Comparison of ENCODE assay signal across 24 mouse cellular contexts in the genomic region with DNA sequence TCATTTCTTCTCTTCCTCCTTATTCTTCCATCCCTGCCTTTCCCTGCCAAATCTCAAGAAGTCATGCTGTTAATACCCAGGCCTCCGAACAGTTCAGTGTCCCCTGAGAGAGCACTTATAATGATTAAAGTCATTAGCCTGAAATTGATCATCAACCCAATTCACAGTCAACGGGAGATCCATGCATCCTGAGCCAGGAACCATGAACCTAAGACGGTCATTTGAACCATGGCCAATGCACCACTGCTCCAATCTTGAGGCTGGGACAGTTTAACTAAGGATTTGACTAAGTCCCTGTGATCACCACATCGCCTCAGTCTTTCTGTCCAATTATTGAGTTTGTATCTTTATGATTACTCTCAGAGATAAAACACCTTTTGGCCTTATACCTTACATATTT.
"Had no signal": no experiment of that assay in that cellular context is flagged by ENCODE, and none has a peak within 500 bp of the region (broad histone marks: within the 10 kb centered on the region; RNA-seq: fewer than 3 reads in every experiment).

No protein-coding gene starts in this region.

- H3K27ac ChIP-seq: gastrocnemius, adult 2 months; heart, embryonic 10.5 days; hindbrain, embryonic 10.5 days; hindbrain, embryonic 12.5 days; hindbrain, embryonic 14.5 days; intestine, embryonic 15.5 days; kidney, postnatal 0 days; layer of hippocampus, adult 2 months; left cerebral cortex, adult 2 months; limb, embryonic 10.5 days; limb, embryonic 12.5 days; liver, embryonic 13.5 days had no signal

- H3K4me1 ChIP-seq: heart, embryonic 12.5 days; hindbrain, embryonic 10.5 days; hindbrain, embryonic 12.5 days; intestine, embryonic 15.5 days; limb, embryonic 10.5 days; limb, embryonic 12.5 days; liver, embryonic 13.5 days had no signal

- H3K27me3 ChIP-seq: heart, embryonic 12.5 days; hindbrain, embryonic 12.5 days; intestine, embryonic 15.5 days; limb, embryonic 12.5 days; liver, embryonic 13.5 days had no signal

- ATAC-seq: forebrain, embryonic 16.5 days; hindbrain, embryonic 16.5 days; inflammation-experienced regulatory T-cells, adult 6 months; intestine, embryonic 15.5 days; intestine, postnatal 0 days had no signal

- H3K4me2 ChIP-seq: heart, embryonic 12.5 days; hindbrain, embryonic 12.5 days; hindbrain, embryonic 14.5 days; intestine, embryonic 15.5 days; limb, embryonic 12.5 days; liver, embryonic 11.5 days; liver, embryonic 13.5 days had no signal

- H3K9ac ChIP-seq: heart, embryonic 12.5 days; hindbrain, embryonic 12.5 days; hindbrain, embryonic 14.5 days; intestine, embryonic 15.5 days; limb, embryonic 12.5 days; liver, embryonic 13.5 days had no signal

- H3K4me3 ChIP-seq: gastrocnemius, adult 2 months; heart, embryonic 10.5 days; heart, embryonic 12.5 days; hindbrain, embryonic 10.5 days; hindbrain, embryonic 12.5 days; intestine, embryonic 15.5 days; layer of hippocampus, adult 2 months; left cerebral cortex, adult 2 months; limb, embryonic 10.5 days; limb, embryonic 12.5 days; liver, embryonic 13.5 days had no signal

- H3K9me3 ChIP-seq: heart, embryonic 10.5 days; heart, embryonic 12.5 days; hindbrain, embryonic 10.5 days; hindbrain, embryonic 12.5 days; intestine, embryonic 15.5 days; limb, embryonic 10.5 days; limb, embryonic 12.5 days; liver, embryonic 13.5 days had no signal

- DNase-seq: gastrocnemius, adult 2 months; gastrocnemius, postnatal 10 days; gastrocnemius, postnatal 25 days; heart, adult 18-20 months; heart, postnatal 10 days; heart, postnatal 4 days; liver; liver, embryonic 13.5 days had no signal

- H3K36me3 ChIP-seq: heart, embryonic 10.5 days; heart, embryonic 12.5 days; hindbrain, embryonic 10.5 days; hindbrain, embryonic 12.5 days; intestine, embryonic 15.5 days; limb, embryonic 10.5 days; limb, embryonic 12.5 days; liver, embryonic 13.5 days had no signal
